Mouse (Mus musculus): ENCODE measurements around the gene Ubap1l. TPM values are rescaled to one million over a fixed set of nuclear protein-coding genes. Genes with fewer than 3 reads are reported as not detected.

Ubap1l gene
- polyA plus RNA-seq, 1 experiment: not detected

- H3K4me3 ChIP-seq (ENCODE audit: insufficient read depth, low read length): no peak overlapping the region
- H3K4me1 ChIP-seq (ENCODE audit: control insufficient read depth, insufficient read depth, low read length): peaks cover 5% of the 10 kb centered on the region
- no peak for TF ChIP-seq POLR2A (IDR thresholded peaks at IDR 0.05; ENCODE audit: borderline replicate concordance, low read depth, low read length)
- TF ChIP-seq CTCF (IDR thresholded peaks at IDR 0.05; ENCODE audit: low read depth, low read length): no peak
- H3K27ac ChIP-seq (ENCODE audit: insufficient read depth, low read depth, low read length): no peak overlapping the region
Observed at GRCm38 (mm10) chr9:65407327-65407726, 46.5 kb downstream of the Ubap1l start.

GRCm38 (mm10) chr9:65407861-65408260, 47.0 kb downstream of the Ubap1l start:
- Histone ChIP-seq H3K27ac (ENCODE audit: insufficient read depth, low read depth, low read length) (no peak overlapping the region), H3K4me3 (ENCODE audit: insufficient read depth, low read length) (no peak overlapping the region), H3K4me1 (ENCODE audit: control insufficient read depth, insufficient read depth, low read length) (peaks cover 5% of the 10 kb centered on the region)
- TF ChIP-seq POLR2A (IDR thresholded peaks at IDR 0.05; ENCODE audit: borderline replicate concordance, low read depth, low read length) (no peak), CTCF (IDR thresholded peaks at IDR 0.05; ENCODE audit: low read depth, low read length) (no peak)

DNA sequence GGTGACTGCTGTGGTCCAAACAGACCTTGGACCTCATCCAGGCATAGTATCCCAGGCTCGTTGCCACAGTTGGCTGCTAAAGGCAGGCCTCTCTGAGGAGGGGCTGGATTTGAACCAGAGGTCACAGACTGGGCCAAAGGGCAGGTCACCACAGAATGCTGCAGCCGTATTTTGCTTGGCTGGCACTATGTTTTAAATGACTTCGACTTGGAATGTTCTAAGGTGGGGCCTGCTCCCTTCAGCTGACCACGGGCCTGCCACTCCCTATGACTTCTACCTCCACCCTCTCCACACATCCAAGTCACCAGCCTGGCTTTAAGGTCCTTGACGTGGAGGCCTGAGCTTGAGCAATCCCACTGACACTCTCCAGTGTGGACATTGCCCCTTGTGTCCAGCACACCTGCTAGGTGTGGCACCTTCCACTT, 48.0 kb downstream of the Ubap1l start:
- H3K4me1 ChIP-seq (ENCODE audit: control insufficient read depth, insufficient read depth, low read length): peaks cover 5% of the 10 kb centered on the region
- TF ChIP-seq POLR2A (IDR thresholded peaks at IDR 0.05; ENCODE audit: borderline replicate concordance, low read depth, low read length): no peak
- no peak for TF ChIP-seq CTCF (IDR thresholded peaks at IDR 0.05; ENCODE audit: low read depth, low read length)
- H3K4me3 ChIP-seq (ENCODE audit: insufficient read depth, low read length): no peak overlapping the region
- no peak overlapping the region for H3K27ac ChIP-seq (ENCODE audit: insufficient read depth, low read depth, low read length)

DNA sequence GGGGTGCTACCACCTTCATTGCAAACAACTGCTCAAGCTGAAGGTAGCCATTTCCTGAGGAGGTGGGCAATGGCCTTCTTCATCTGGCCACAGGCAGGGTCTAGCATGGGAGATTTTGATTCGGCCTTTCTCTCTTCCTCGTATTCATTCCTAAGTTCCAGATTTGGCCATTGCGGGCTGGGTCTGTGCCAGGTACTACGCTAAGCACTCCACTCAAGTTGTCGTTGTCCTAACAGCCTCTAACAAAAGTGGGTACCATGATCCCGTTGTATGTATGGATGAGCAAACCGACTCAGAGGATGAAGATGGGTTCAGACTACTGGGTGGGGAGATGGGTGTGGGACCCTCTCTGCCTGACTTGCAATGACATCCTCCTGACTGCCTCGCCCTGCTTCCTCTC, 49.5 kb downstream of the Ubap1l start:
- H3K4me1 ChIP-seq (ENCODE audit: control insufficient read depth, insufficient read depth, low read length): no peaks in the 10 kb centered on the region
- H3K27ac ChIP-seq (ENCODE audit: insufficient read depth, low read depth, low read length): no peak overlapping the region
- H3K4me3 ChIP-seq (ENCODE audit: insufficient read depth, low read length): no peak overlapping the region
- TF ChIP-seq CTCF (IDR thresholded peaks at IDR 0.05; ENCODE audit: low read depth, low read length) (no peak), POLR2A (IDR thresholded peaks at IDR 0.05; ENCODE audit: borderline replicate concordance, low read depth, low read length) (no peak)

DNA sequence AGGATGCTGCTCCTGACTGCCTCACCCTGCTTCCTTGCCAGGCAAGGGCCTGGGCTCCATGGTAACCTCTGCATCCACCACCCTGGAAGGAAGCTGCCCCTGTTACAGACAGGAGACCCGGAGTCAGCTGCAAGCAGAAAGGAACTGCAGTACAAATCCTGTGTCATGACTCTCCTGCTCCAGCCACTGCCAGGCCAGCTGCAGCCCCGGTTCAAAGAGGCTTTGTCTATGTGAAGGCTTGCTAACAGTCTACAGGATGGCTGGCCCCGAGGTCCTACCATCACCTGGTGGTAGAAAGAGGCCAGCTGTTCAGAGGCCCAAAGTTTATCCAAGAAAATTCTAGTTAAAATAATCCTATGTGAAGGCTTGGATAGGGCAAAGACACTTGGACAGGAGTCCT, 50.5 kb downstream of the Ubap1l start:
- Histone ChIP-seq H3K4me3 (ENCODE audit: insufficient read depth, low read length) (no peak overlapping the region), H3K27ac (ENCODE audit: insufficient read depth, low read depth, low read length) (no peak overlapping the region), H3K4me1 (ENCODE audit: control insufficient read depth, insufficient read depth, low read length) (no peaks in the 10 kb centered on the region)
- no peak for TF ChIP-seq CTCF (IDR thresholded peaks at IDR 0.05; ENCODE audit: low read depth, low read length)
- no peak for TF ChIP-seq POLR2A (IDR thresholded peaks at IDR 0.05; ENCODE audit: borderline replicate concordance, low read depth, low read length)

GRCm38 (mm10) chr9:65417738-65418137, 56.9 kb downstream of the Ubap1l start:
- H3K4me1 ChIP-seq (ENCODE audit: control insufficient read depth, insufficient read depth, low read length): no peaks in the 10 kb centered on the region

DNA sequence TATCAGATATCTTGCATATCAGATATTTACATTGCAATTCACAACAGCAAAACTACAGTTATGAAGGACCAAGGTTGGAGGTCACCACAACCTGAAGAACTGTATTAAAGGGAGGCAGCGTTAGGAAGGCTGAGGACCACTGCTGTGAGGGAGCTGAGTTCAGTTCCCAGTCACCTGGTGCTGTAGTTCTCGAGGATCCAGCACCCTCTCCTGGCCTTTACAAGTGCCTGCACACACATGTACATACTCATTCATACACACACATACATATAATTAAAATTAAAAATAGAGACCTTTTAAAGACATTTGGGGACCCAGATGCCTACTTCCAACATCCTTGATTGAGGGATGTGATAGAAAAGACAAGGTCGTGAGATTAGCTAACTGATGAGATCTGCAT, 58.8 kb downstream of the Ubap1l start:
- H3K4me3 ChIP-seq (ENCODE audit: insufficient read depth, low read length): no peak overlapping the region
- no peak overlapping the region for H3K27ac ChIP-seq (ENCODE audit: insufficient read depth, low read depth, low read length)
- TF ChIP-seq POLR2A (IDR thresholded peaks at IDR 0.05; ENCODE audit: borderline replicate concordance, low read depth, low read length) (no peak), CTCF (IDR thresholded peaks at IDR 0.05; ENCODE audit: low read depth, low read length) (no peak)
- peaks cover 4% of the 10 kb centered on the region for H3K4me1 ChIP-seq (ENCODE audit: control insufficient read depth, insufficient read depth, low read length)

More at GRCm38 (mm10) chr9:65417738-65418137, 56.9 kb downstream of the Ubap1l start:
- Histone ChIP-seq H3K27ac (ENCODE audit: insufficient read depth, low read depth, low read length) (no peak overlapping the region), H3K4me3 (ENCODE audit: insufficient read depth, low read length) (no peak overlapping the region)
- no peak for TF ChIP-seq POLR2A (IDR thresholded peaks at IDR 0.05; ENCODE audit: borderline replicate concordance, low read depth, low read length)
- TF ChIP-seq CTCF (IDR thresholded peaks at IDR 0.05; ENCODE audit: low read depth, low read length): no peak

- Histone ChIP-seq H3K4me1 (ENCODE audit: control insufficient read depth, insufficient read depth, low read length) (peaks cover 7% of the 10 kb centered on the region), H3K27ac (ENCODE audit: insufficient read depth, low read depth, low read length) (no peak within 1 kb of the TSS), H3K4me3 (ENCODE audit: insufficient read depth, low read length) (no peak within 1 kb of the TSS)
- TF ChIP-seq CTCF (IDR thresholded peaks at IDR 0.05; ENCODE audit: low read depth, low read length): no peak
- TF ChIP-seq POLR2A (IDR thresholded peaks at IDR 0.05; ENCODE audit: borderline replicate concordance, low read depth, low read length): no peak
Observed at GRCm38 (mm10) chr9:65422760-65423501, 62.1 kb downstream of the Ubap1l start, which contains the start of gene Slc51b. Slc51b (minus strand) TSS chr9:65422955.

- Histone ChIP-seq H3K4me1 (ENCODE audit: control insufficient read depth, insufficient read depth, low read length) (peaks cover 7% of the 10 kb centered on the region), H3K4me3 (ENCODE audit: insufficient read depth, low read length) (no peak overlapping the region), H3K27ac (ENCODE audit: insufficient read depth, low read depth, low read length) (no peak overlapping the region)
- TF ChIP-seq CTCF (IDR thresholded peaks at IDR 0.05; ENCODE audit: low read depth, low read length): no peak
- TF ChIP-seq POLR2A (IDR thresholded peaks at IDR 0.05; ENCODE audit: borderline replicate concordance, low read depth, low read length): no peak
Observed at GRCm38 (mm10) chr9:65424393-65424792, 63.6 kb downstream of the Ubap1l start.

DNA sequence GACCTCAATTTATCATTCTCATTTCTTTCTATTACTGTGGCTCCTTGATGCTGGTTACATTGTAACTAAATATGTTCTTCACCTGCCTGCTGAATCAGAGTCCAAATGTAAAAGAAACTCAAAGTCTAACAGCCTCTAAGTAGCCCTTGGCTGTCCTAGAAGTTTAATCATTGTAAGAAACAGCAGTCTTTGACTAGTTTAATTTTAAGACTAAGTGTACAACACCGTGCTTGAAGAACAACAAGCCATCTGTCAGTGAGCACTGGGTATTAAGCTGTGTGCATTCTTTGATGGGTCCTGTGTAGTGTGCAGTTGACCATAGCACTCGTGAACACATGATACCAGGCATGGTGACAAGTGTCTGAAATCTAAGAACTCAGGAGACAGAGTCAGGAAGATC, 66.7 kb downstream of the Ubap1l start:
- Histone ChIP-seq H3K4me3 (ENCODE audit: insufficient read depth, low read length) (no peak overlapping the region), H3K27ac (ENCODE audit: insufficient read depth, low read depth, low read length) (no peak overlapping the region), H3K4me1 (ENCODE audit: control insufficient read depth, insufficient read depth, low read length) (peaks cover 7% of the 10 kb centered on the region)
- TF ChIP-seq POLR2A (IDR thresholded peaks at IDR 0.05; ENCODE audit: borderline replicate concordance, low read depth, low read length): no peak
- no peak for TF ChIP-seq CTCF (IDR thresholded peaks at IDR 0.05; ENCODE audit: low read depth, low read length)
